16 mouse cellular contexts compared by ENCODE assay signal in the genomic region with DNA sequence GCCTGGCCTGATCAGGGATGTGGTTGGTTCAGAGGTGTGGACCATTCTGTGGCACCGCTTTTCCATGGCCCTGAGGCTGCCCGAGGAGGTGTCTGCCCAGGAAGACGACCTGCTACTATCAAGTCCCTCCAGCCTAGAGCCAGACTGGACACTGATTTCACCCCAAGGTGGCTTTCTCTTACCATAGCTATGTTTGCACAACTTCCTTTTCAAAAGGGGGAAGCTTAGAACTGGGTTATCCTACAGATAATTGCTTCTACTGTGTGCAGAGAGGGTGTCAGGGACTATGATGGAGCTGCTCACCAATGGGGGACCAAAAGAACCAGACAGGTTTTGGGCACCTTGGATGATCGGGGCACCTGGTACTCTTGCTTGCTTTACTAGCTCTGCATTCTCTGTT. TPM values are rescaled to one million over a fixed set of nuclear protein-coding genes. Genes with fewer than 3 reads are reported as not detected.
"Had no signal": no experiment of that assay in that cellular context is flagged by ENCODE, and none has a peak within 500 bp of the region (broad histone marks: within the 10 kb centered on the region; RNA-seq: fewer than 3 reads in every experiment).

No protein-coding gene starts in this region.

- DNase-seq: liver, postnatal 0 days; lung, adult 2 months; lung, postnatal 14 days; lung, postnatal 36 days; retina, postnatal 1 day; right cerebral cortex, adult 18-20 months; right cerebral cortex, postnatal 25 days; right cerebral cortex, postnatal 4 days; spleen, adult 18-20 months; thymus, adult 18-20 months; thymus, postnatal 14 days; thymus, postnatal 4 days had no signal

- ATAC-seq: liver, postnatal 0 days; lung, postnatal 0 days; midbrain, embryonic 13.5 days; midbrain, embryonic 15.5 days had no signal

RNA-seq across cellular contexts. Expression of gene Stk36, which starts 31.5 kb away (rescaled TPM):
- total RNA-seq: monocyte, adult 5-6 weeks had no signal
